ENCODE assay signal across 28 mouse cellular contexts in the genomic region with DNA sequence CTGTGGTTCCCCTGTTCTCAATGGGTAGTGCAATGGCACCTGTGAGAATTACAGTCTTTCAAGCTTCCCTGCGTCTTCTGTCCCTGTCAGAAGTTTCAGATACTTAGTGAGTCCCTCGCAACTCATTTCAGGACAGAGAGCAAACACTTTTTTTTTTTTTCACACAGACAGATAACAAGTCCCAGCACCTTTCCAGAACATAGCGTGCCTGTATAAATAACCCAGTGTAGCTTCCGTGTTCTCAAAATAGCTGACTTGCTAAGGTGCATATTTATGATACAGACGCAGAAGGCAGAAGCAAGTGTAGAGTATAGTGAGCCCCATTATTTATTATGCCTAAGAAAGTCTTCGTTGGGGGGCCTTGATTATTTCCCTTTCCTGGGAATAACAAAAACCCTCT.
DNase-seq lines count a peak whose midpoint lies in the region; ATAC-seq and TF ChIP-seq lines count a peak whose summit lies in the region.
"Had no signal": no experiment of that assay in that cellular context is flagged by ENCODE, and none has a peak within 500 bp of the region (broad histone marks: within the 10 kb centered on the region; RNA-seq: fewer than 3 reads in every experiment).

No protein-coding gene starts in this region.

- intact Hi-C loops in heart, postnatal 10 days (cut with DNase I): no loop called here

- H3K4me3 ChIP-seq in heart, embryonic 10.5 days: no peak overlapping the region
- H3K4me3 ChIP-seq in heart, embryonic 12.5 days: no peak overlapping the region
- no peak overlapping the region for H3K4me3 ChIP-seq in hindbrain, postnatal 0 days (ENCODE audit: low read length)
- H3K4me3 ChIP-seq: left cerebral cortex, adult 2 months; limb, embryonic 15.5 days; liver, embryonic 15.5 days; midbrain, embryonic 10.5 days; myocyte; neural tube, embryonic 13.5 days had no signal

- ATAC-seq in heart, embryonic 12.5 days (ENCODE audit: insufficient number of reproducible peaks, low FRiP score): no peak
- no peak for ATAC-seq in hindbrain, postnatal 0 days
- ATAC-seq: CD4-positive, CD25-positive, alpha-beta regulatory T cell, adult 4 months; forebrain, postnatal 0 days; hindbrain, embryonic 16.5 days; lung, postnatal 0 days; midbrain, embryonic 16.5 days had no signal

- peak; percentile 36 to 65 for DNase-seq in heart, adult 18-20 months
- no peak for DNase-seq in heart, embryonic 10.5 days (ENCODE audit: low spot score)
- peak; percentile 32 to 42 for DNase-seq in heart, postnatal 10 days
- DNase-seq in telencephalon, adult 2 months (ENCODE audit: low read depth, low spot score): peak; percentile 6
- no peak for DNase-seq in retina, postnatal 1 day
- DNase-seq in hindbrain, postnatal 0 days (ENCODE audit: low spot score): no peak
- DNase-seq: adrenal gland, postnatal 14 days; cerebellum, adult 8-10 months; cerebellum, postnatal 36 days; forebrain, postnatal 0 days; gastrocnemius, postnatal 14 days; kidney, adult 18-20 months; kidney, postnatal 4 days; left cerebral cortex, postnatal 4 days; right cerebral cortex, adult 18-20 months; right cerebral cortex, postnatal 4 days had no signal

- no peaks in the 10 kb centered on the region for H3K4me1 ChIP-seq in heart, embryonic 10.5 days
- H3K4me1 ChIP-seq in heart, embryonic 12.5 days (replicated peaks): 0 out of 2 replicates have a peak, but pooled peaks cover 3% of the 10 kb centered on the region
- H3K4me1 ChIP-seq in hindbrain, postnatal 0 days (ENCODE audit: insufficient read depth, low read length): no peaks in the 10 kb centered on the region
- H3K4me1 ChIP-seq: limb, embryonic 15.5 days; liver, embryonic 15.5 days; midbrain, embryonic 10.5 days; neural tube, embryonic 13.5 days had no signal

- WGBS in heart, embryonic 10.5 days: 38% methylated on average over 6 of the region's 6 CpGs
- WGBS in heart, embryonic 12.5 days: 35% methylated on average over 6 of the region's 6 CpGs
- 75% methylated on average over 6 of the region's 6 CpGs for WGBS in hindbrain, postnatal 0 days

- no peaks in the 10 kb centered on the region for H3K36me3 ChIP-seq in heart, embryonic 10.5 days
- H3K36me3 ChIP-seq in heart, embryonic 12.5 days: no peaks in the 10 kb centered on the region
- no peaks in the 10 kb centered on the region for H3K36me3 ChIP-seq in hindbrain, postnatal 0 days (ENCODE audit: insufficient read depth, low read length)
- H3K36me3 ChIP-seq: limb, embryonic 15.5 days; liver, embryonic 15.5 days; midbrain, embryonic 10.5 days; neural tube, embryonic 13.5 days had no signal

- peak overlapping the region; percentile 24; the same call in 1 of the 2 replicates for H3K4me2 ChIP-seq in heart, embryonic 12.5 days
- no peak overlapping the region for H3K4me2 ChIP-seq in hindbrain, postnatal 0 days (ENCODE audit: low read depth, low read length)
- H3K4me2 ChIP-seq: limb, embryonic 15.5 days; liver, embryonic 15.5 days; neural tube, embryonic 13.5 days had no signal

- no peaks in the 10 kb centered on the region for H3K9me3 ChIP-seq in heart, embryonic 10.5 days
- H3K9me3 ChIP-seq in heart, embryonic 12.5 days (replicated peaks): no peaks in the 10 kb centered on the region
- H3K9me3 ChIP-seq in hindbrain, postnatal 0 days (ENCODE audit: low read length): no peaks in the 10 kb centered on the region
- H3K9me3 ChIP-seq: limb, embryonic 15.5 days; liver, embryonic 15.5 days; midbrain, embryonic 10.5 days; neural tube, embryonic 13.5 days had no signal

- H3K27me3 ChIP-seq in heart, embryonic 10.5 days (ENCODE audit: insufficient read depth, poor library complexity, severe bottlenecking): no peaks in the 10 kb centered on the region
- no peaks in the 10 kb centered on the region for H3K27me3 ChIP-seq in heart, embryonic 12.5 days (replicated peaks)
- H3K27me3 ChIP-seq in hindbrain, postnatal 0 days (ENCODE audit: insufficient read depth, low read length): no peaks in the 10 kb centered on the region
- H3K27me3 ChIP-seq: limb, embryonic 15.5 days; liver, embryonic 15.5 days; neural tube, embryonic 13.5 days had no signal

- H3K27ac ChIP-seq in heart, embryonic 10.5 days: no peak overlapping the region
- H3K27ac ChIP-seq in heart, embryonic 12.5 days (ENCODE audit: poor library complexity, severe bottlenecking): no peak overlapping the region
- H3K27ac ChIP-seq in hindbrain, postnatal 0 days: no peak overlapping the region
- H3K27ac ChIP-seq: left cerebral cortex, adult 2 months; limb, embryonic 15.5 days; liver, embryonic 15.5 days; macrophage; midbrain, embryonic 10.5 days; neural tube, embryonic 13.5 days had no signal

- no peak for TF ChIP-seq CTCF in hindbrain, postnatal 0 days (IDR thresholded peaks at IDR 0.05; ENCODE audit: low read depth)

- no peak overlapping the region for H3K9ac ChIP-seq in heart, embryonic 12.5 days
- H3K9ac ChIP-seq in hindbrain, postnatal 0 days (replicated peaks; ENCODE audit: low read length): no peak overlapping the region
- H3K9ac ChIP-seq: forebrain, postnatal 0 days; limb, embryonic 15.5 days; liver, embryonic 15.5 days; neural tube, embryonic 13.5 days had no signal

Comparison
In these comparisons a context has a peak if more than half of its experiments do, and no peak if none do; other contexts are left out.
1. DNase-seq: peak in heart, adult 18-20 months (2 of 2), heart, postnatal 10 days (2 of 2) and telencephalon, adult 2 months (single experiment); none in heart, embryonic 10.5 days (single experiment), retina, postnatal 1 day (single experiment) and hindbrain, postnatal 0 days (single experiment).